Mouse (Mus musculus) monocyte, adult 5-6 weeks (primary cell): ENCODE measurements around the gene Ednra. TPM values are rescaled to one million over a fixed set of nuclear protein-coding genes. Genes with fewer than 3 reads are reported as not detected.

Experiments used
- ATAC-seq: fragments of 153-309, 156-312 bp; replicated peaks from 2 replicates; pipeline ENCODE4 v1.8.0; 2017; ENCODE audit warnings: mild to moderate bottlenecking; ENCODE audit not compliant: low TSS enrichment, insufficient number of reproducible peaks, severe bottlenecking, poor library complexity, low FRiP score
- total RNA-seq: library from RNA; stranded (forward); fragments of 200-1000, 200-491, 200-594 nt; gene quantifications from 3 replicates; pipeline ENCODE4 v1.2.3, GENCODE M21; 2017

The Ednra gene
- total RNA-seq: not detected in 3 replicates

- no peak for ATAC-seq
Observed at GRCm38 (mm10) chr8:77724046-77724930, at the start of gene Ednra. Gene Ednra (minus strand): TSS chr8:77724464.

GRCm38 (mm10) chr8:77773831-77774230 is 49.6 kb upstream of the Ednra start:
- no peak for ATAC-seq

- no peak for ATAC-seq
Observed at GRCm38 (mm10) chr8:77773256-77773655, 49.0 kb upstream of the Ednra start.

GRCm38 (mm10) chr8:77772210-77772886 is 48.1 kb upstream of the Ednra start:
- ATAC-seq: no peak

- ATAC-seq: no peak
Observed at GRCm38 (mm10) chr8:77770966-77771365, 46.7 kb upstream of the Ednra start.

GRCm38 (mm10) chr8:77768916-77769315 is 44.7 kb upstream of the Ednra start:
- ATAC-seq: no peak

GRCm38 (mm10) chr8:77764253-77764652 is 40.0 kb upstream of the Ednra start:
- no peak for ATAC-seq

- ATAC-seq: no peak
Observed at GRCm38 (mm10) chr8:77762967-77763366, 38.7 kb upstream of the Ednra start.

- no peak for ATAC-seq
Observed at GRCm38 (mm10) chr8:77755441-77755840, 31.2 kb upstream of the Ednra start.

- ATAC-seq: no peak
Observed at GRCm38 (mm10) chr8:77753796-77754195, 29.5 kb upstream of the Ednra start.

- ATAC-seq: no peak
Observed at GRCm38 (mm10) chr8:77752041-77752440, 27.8 kb upstream of the Ednra start.

- no peak for ATAC-seq
Observed at GRCm38 (mm10) chr8:77750407-77750806, 26.1 kb upstream of the Ednra start.

GRCm38 (mm10) chr8:77744476-77744875 is 20.2 kb upstream of the Ednra start:
- ATAC-seq: no peak

GRCm38 (mm10) chr8:77742395-77742794 is 18.1 kb upstream of the Ednra start:
- ATAC-seq: no peak

- no peak for ATAC-seq
Observed at GRCm38 (mm10) chr8:77741050-77741777, 16.9 kb upstream of the Ednra start.

GRCm38 (mm10) chr8:77738419-77738818 is 14.2 kb upstream of the Ednra start:
- no peak for ATAC-seq

GRCm38 (mm10) chr8:77737327-77737726 is 13.1 kb upstream of the Ednra start:
- ATAC-seq: no peak

GRCm38 (mm10) chr8:77733792-77734191 is 9.5 kb upstream of the Ednra start:
- ATAC-seq: no peak

GRCm38 (mm10) chr8:77732964-77733363 is 8.7 kb upstream of the Ednra start:
- ATAC-seq: no peak
